Mouse (Mus musculus): ENCODE results near the gene Lrig2.

DNA sequence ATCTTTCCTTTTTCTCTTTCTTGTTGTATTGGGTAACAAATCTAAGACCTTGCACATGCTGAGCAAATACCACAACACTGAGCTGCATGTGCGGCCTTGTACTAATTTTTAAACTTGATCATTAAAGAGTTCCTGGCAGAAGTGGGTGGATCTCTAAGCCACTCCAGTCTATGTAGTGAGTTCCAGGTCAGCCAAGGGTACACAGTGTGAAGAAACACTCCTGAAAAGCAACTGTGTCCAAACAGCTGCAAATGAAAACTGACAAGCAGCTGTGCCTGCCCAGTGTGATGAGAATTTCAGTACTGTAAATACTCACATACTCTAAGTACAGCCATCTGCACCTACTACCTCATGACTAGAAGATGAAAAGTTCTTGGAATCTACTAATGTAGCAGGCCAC is 21.5 kb upstream of the Lrig2 start:
- TF ChIP-seq MAX (IDR thresholded peaks at IDR 0.05) (no peak), CTCF (IDR thresholded peaks at IDR 0.05; ENCODE audit: control insufficient read depth, insufficient read depth, insufficient read length) (no peak), USF1 (IDR thresholded peaks at IDR 0.05; ENCODE audit: low read depth) (no peak)

Data from C2C12 (cell line).